Mouse (Mus musculus): Measurements from ENCODE around the gene Fstl1. TPM values are rescaled to one million over a fixed set of nuclear protein-coding genes. Genes with fewer than 3 reads are reported as not detected.

Fstl1 gene
- total RNA-seq, 1 experiment from 2014 or later = 120 TPM

- DNase-seq = no peak
Measured at GRCm38 (mm10) chr16:37787558-37788194, 11.0 kb downstream of the Fstl1 start.

- DNase-seq = peak; percentile 84
Measured at GRCm38 (mm10) chr16:37788367-37789014, 11.8 kb downstream of the Fstl1 start.

- peak; percentile 21 for DNase-seq
Measured at GRCm38 (mm10) chr16:37789015-37789381, 12.3 kb downstream of the Fstl1 start.

GRCm38 (mm10) chr16:37789394-37789920 is 12.8 kb downstream of the Fstl1 start:
- DNase-seq = no peak

GRCm38 (mm10) chr16:37790008-37790780 is 13.5 kb downstream of the Fstl1 start:
- no peak for DNase-seq

- no peak for DNase-seq
Measured at GRCm38 (mm10) chr16:37790781-37791175, 14.1 kb downstream of the Fstl1 start.

GRCm38 (mm10) chr16:37795651-37796150 is 19.0 kb downstream of the Fstl1 start:
- no peak for DNase-seq

- DNase-seq = no peak
Measured at GRCm38 (mm10) chr16:37796270-37796669, 19.6 kb downstream of the Fstl1 start.

- peak; percentile 18 for DNase-seq
Measured at GRCm38 (mm10) chr16:37801097-37801496, 24.4 kb downstream of the Fstl1 start.

- DNase-seq = no peak
Measured at GRCm38 (mm10) chr16:37802686-37803295, 26.1 kb downstream of the Fstl1 start.

GRCm38 (mm10) chr16:37803387-37803950 is 26.8 kb downstream of the Fstl1 start:
- no peak for DNase-seq

GRCm38 (mm10) chr16:37805746-37806495 is 29.2 kb downstream of the Fstl1 start:
- no peak for DNase-seq

- DNase-seq = no peak
Measured at GRCm38 (mm10) chr16:37807269-37807668, 30.6 kb downstream of the Fstl1 start.

- no peak for DNase-seq
Measured at GRCm38 (mm10) chr16:37808866-37809622, 32.4 kb downstream of the Fstl1 start.

GRCm38 (mm10) chr16:37809623-37809992 is 32.9 kb downstream of the Fstl1 start:
- DNase-seq = no peak

GRCm38 (mm10) chr16:37811874-37812273 is 35.2 kb downstream of the Fstl1 start:
- DNase-seq = no peak

GRCm38 (mm10) chr16:37812474-37812886 is 35.8 kb downstream of the Fstl1 start:
- peak; percentile 56 for DNase-seq

GRCm38 (mm10) chr16:37813691-37814382 is 37.2 kb downstream of the Fstl1 start:
- DNase-seq = no peak

GRCm38 (mm10) chr16:37814383-37814971 is 37.8 kb downstream of the Fstl1 start:
- DNase-seq = peak; percentile 88

All from adrenal gland, postnatal 14 days (tissue).